Mouse (Mus musculus) neural tube, embryonic 12.5 days (tissue): ENCODE measurements around the gene Olfr1497. TPM values are rescaled to one million over a fixed set of nuclear protein-coding genes. Genes with fewer than 3 reads are reported as not detected.

ENCODE experiments used
- polyA plus RNA-seq: library from polyadenylated mRNA; unstranded; fragments of >200 nt; fragmentation: Nextera tagmentation; extraction: Ambion mirVana; gene quantifications from 2 replicates; pipeline ENCODE4 v1.2.1, GENCODE M21; 2016

The Olfr1497 gene
- polyA plus RNA-seq, 1 experiment from 2014 or later, result not detected

Other genes with a start within 250 kb of the Olfr1497 start
- not detected in 2 replicates for gene Olfr1484, start 214.7 kb downstream of the Olfr1497 start, polyA plus RNA-seq
- not detected in 2 replicates for gene Olfr1487, start 180.8 kb downstream of the Olfr1497 start, polyA plus RNA-seq
- not detected in 2 replicates for gene Olfr1489, start 166.6 kb downstream of the Olfr1497 start, polyA plus RNA-seq
- gene Olfr1490, start 147.1 kb downstream of the Olfr1497 start, polyA plus RNA-seq, result not detected in 2 replicates
- gene Olfr1491, start 100.9 kb downstream of the Olfr1497 start, polyA plus RNA-seq, result not detected in 2 replicates
- gene Olfr1493-ps1, start 74.9 kb downstream of the Olfr1497 start, polyA plus RNA-seq, result not detected in 2 replicates
- gene Olfr1494, start 58.5 kb downstream of the Olfr1497 start, polyA plus RNA-seq, result not detected in 2 replicates
- gene Olfr1495, start 33.6 kb downstream of the Olfr1497 start, polyA plus RNA-seq, result not detected in 2 replicates
- gene Olfr1496, start 20.3 kb downstream of the Olfr1497 start, polyA plus RNA-seq, result not detected in 2 replicates
- not detected in 2 replicates for gene Olfr1499, start 21.2 kb upstream of the Olfr1497 start, polyA plus RNA-seq
- not detected in 2 replicates for gene Olfr1500, start 32.3 kb upstream of the Olfr1497 start, polyA plus RNA-seq
- not detected in 2 replicates for gene Olfr1501, start 52.5 kb upstream of the Olfr1497 start, polyA plus RNA-seq
- not detected in 2 replicates for gene Olfr1502, start 63.6 kb upstream of the Olfr1497 start, polyA plus RNA-seq
- not detected in 2 replicates for gene Olfr1504, start 99.7 kb upstream of the Olfr1497 start, polyA plus RNA-seq
- gene Olfr1505, start 115.3 kb upstream of the Olfr1497 start, polyA plus RNA-seq, result not detected in 2 replicates